Mouse (Mus musculus) brain, adult 2 months (tissue): ENCODE measurements around the gene Gm4907.
"Not testable (repeated sequence)": the region's sequence is repeated elsewhere in the genome, so short reads cannot be mapped to it uniquely, and the experiment has no call there.

Source experiments
- DNase-seq: peaks from one replicate; pipeline ENCODE4 v3.0.0; 2011; ENCODE audit warnings: low read depth, low spot score

Gene Gm4907

DNA sequence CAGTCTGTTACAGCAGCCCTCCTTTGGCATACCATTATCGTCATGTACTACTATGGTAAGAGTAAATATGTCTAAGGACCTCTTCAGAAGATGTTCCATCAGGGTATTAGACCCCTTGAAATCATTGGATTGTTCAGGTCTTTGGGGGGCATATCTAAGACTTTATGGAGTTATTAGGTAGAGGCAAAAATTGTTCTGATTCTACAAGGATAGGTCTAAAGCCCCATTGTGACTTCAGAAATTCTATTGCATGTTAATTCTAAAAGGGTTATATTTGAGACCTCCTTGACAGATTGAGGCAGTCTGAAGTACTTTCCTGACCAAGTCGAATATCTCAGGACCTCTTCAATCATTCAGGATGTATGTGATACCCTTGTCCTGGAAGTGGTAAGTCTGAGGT is at the start of gene Gm4907:
Gm4907 (plus strand) TSS at position 301 of the 400 bp plus-strand sequence.
- not testable (repeated sequence) for DNase-seq

- not testable (repeated sequence) for DNase-seq
Observed at GRCm38 (mm10) chrX:23833784-23834183, 48.6 kb upstream of the Gm4907 start.

DNA sequence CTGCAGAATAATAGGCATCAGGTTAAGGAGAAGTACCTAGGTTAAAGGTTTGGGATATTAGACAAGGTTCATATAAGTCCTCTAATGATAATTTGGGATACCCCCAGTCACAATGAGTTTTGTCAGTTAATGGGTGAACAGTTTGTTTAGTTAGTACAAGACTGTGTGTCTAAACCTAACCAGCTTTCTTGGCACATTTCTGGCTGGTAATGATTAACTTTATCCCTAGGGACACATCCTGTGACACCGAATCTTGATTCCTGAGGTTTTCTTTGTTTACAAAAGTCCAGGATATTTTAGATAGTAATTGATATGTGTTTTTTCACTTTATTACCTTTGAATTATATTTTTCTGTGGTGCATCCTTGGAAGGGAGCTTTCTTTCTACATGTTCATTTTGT is 41.4 kb upstream of the Gm4907 start:
- no peak for DNase-seq

- DNase-seq = no peak
Observed at GRCm38 (mm10) chrX:23954161-23954560, 71.8 kb downstream of the Gm4907 start.
